Mouse (Mus musculus): Measurements from ENCODE around the gene Bcl2l11. TPM values are rescaled to one million over a fixed set of nuclear protein-coding genes. Genes with fewer than 3 reads are reported as not detected.
A peak's percentile ranks its signal among the peaks of the same experiment; 100 is the strongest.

The Bcl2l11 gene
- polyA plus RNA-seq, 1 experiment from 2014 or later = 19.9 TPM

GRCm38 (mm10) chr2:128152845-128153550, 27.2 kb downstream of the Bcl2l11 start:
- peaks cover 22% of the 10 kb centered on the region; the same call in 1 of the 2 replicates for H3K36me3 ChIP-seq (ENCODE audit: control insufficient read depth, insufficient read depth, low read length)
- H3K27me3 ChIP-seq (ENCODE audit: control insufficient read depth, insufficient read depth, low read length) = no peaks in the 10 kb centered on the region
- no peak overlapping the region for H3K4me3 ChIP-seq (ENCODE audit: low read depth, low read length)
- no peak overlapping the region for H3K4me2 ChIP-seq (replicated peaks; ENCODE audit: low read depth, low read length)
- H3K4me1 ChIP-seq (ENCODE audit: control insufficient read depth, insufficient read depth, low read length) = peaks cover 22% of the 10 kb centered on the region
- H3K9me3 ChIP-seq (ENCODE audit: control insufficient read depth, low read depth, low read length) = no peaks in the 10 kb centered on the region
- no peak overlapping the region for H3K27ac ChIP-seq (ENCODE audit: low read length)
- WGBS = 75% methylated on average over 16 of the region's 16 CpGs
- H3K9ac ChIP-seq (replicated peaks; ENCODE audit: low read depth, low read length) = no peak overlapping the region
- no peak for ATAC-seq (ENCODE audit: insufficient number of reproducible peaks, insufficient read depth, low FRiP score, low read depth)

- H3K36me3 ChIP-seq (ENCODE audit: control insufficient read depth, insufficient read depth, low read length) = peaks cover 22% of the 10 kb centered on the region
- no peaks in the 10 kb centered on the region for H3K27me3 ChIP-seq (ENCODE audit: control insufficient read depth, insufficient read depth, low read length)
- no peak overlapping the region for H3K4me3 ChIP-seq (ENCODE audit: low read depth, low read length)
- H3K27ac ChIP-seq (ENCODE audit: low read length) = no peak overlapping the region
- peaks cover 26% of the 10 kb centered on the region for H3K4me1 ChIP-seq (ENCODE audit: control insufficient read depth, insufficient read depth, low read length)
- no peaks in the 10 kb centered on the region for H3K9me3 ChIP-seq (ENCODE audit: control insufficient read depth, low read depth, low read length)
- WGBS = 74% methylated on average over 11 of the region's 11 CpGs
- H3K9ac ChIP-seq (replicated peaks; ENCODE audit: low read depth, low read length) = no peak overlapping the region
- no peak for ATAC-seq (ENCODE audit: insufficient number of reproducible peaks, insufficient read depth, low FRiP score, low read depth)
- no peak overlapping the region for H3K4me2 ChIP-seq (replicated peaks; ENCODE audit: low read depth, low read length)
Measured at GRCm38 (mm10) chr2:128153551-128153910, 27.7 kb downstream of the Bcl2l11 start.

- H3K4me2 ChIP-seq (replicated peaks; ENCODE audit: low read depth, low read length) = no peak overlapping the region
- peaks cover 42% of the 10 kb centered on the region for H3K4me1 ChIP-seq (ENCODE audit: control insufficient read depth, insufficient read depth, low read length)
- no peak overlapping the region for H3K27ac ChIP-seq (ENCODE audit: low read length)
- H3K36me3 ChIP-seq (ENCODE audit: control insufficient read depth, insufficient read depth, low read length) = peaks cover 14% of the 10 kb centered on the region
- no peak overlapping the region for H3K9ac ChIP-seq (replicated peaks; ENCODE audit: low read depth, low read length)
- 87% methylated on average over 13 of the region's 13 CpGs for WGBS
- no peak for ATAC-seq (ENCODE audit: insufficient number of reproducible peaks, insufficient read depth, low FRiP score, low read depth)
- H3K4me3 ChIP-seq (ENCODE audit: low read depth, low read length) = no peak overlapping the region
- no peaks in the 10 kb centered on the region for H3K27me3 ChIP-seq (ENCODE audit: control insufficient read depth, insufficient read depth, low read length)
- no peaks in the 10 kb centered on the region for H3K9me3 ChIP-seq (ENCODE audit: control insufficient read depth, low read depth, low read length)
Measured at GRCm38 (mm10) chr2:128155412-128156066, 29.7 kb downstream of the Bcl2l11 start.

- peaks cover 13% of the 10 kb centered on the region for H3K36me3 ChIP-seq (ENCODE audit: control insufficient read depth, insufficient read depth, low read length)
- no peak for ATAC-seq (ENCODE audit: insufficient number of reproducible peaks, insufficient read depth, low FRiP score, low read depth)
Measured at GRCm38 (mm10) chr2:128156067-128156462, 30.2 kb downstream of the Bcl2l11 start.

GRCm38 (mm10) chr2:128156557-128157412, 30.9 kb downstream of the Bcl2l11 start:
- ATAC-seq (ENCODE audit: insufficient number of reproducible peaks, insufficient read depth, low FRiP score, low read depth) = 0 out of 2 replicates have a peak, but pooled peaks have one; percentile 64

More at GRCm38 (mm10) chr2:128156067-128156462, 30.2 kb downstream of the Bcl2l11 start:
- Histone ChIP-seq H3K4me2 (replicated peaks; ENCODE audit: low read depth, low read length) (no peak overlapping the region), H3K4me1 (ENCODE audit: control insufficient read depth, insufficient read depth, low read length) (peaks cover 42% of the 10 kb centered on the region), H3K27ac (ENCODE audit: low read length) (peak overlapping the region; percentile 44; the same call in 1 of the 2 replicates), H3K9me3 (ENCODE audit: control insufficient read depth, low read depth, low read length) (no peaks in the 10 kb centered on the region), H3K9ac (replicated peaks; ENCODE audit: low read depth, low read length) (no peak overlapping the region), H3K27me3 (ENCODE audit: control insufficient read depth, insufficient read depth, low read length) (no peaks in the 10 kb centered on the region), H3K4me3 (ENCODE audit: low read depth, low read length) (no peak overlapping the region)
- WGBS = 76% methylated on average over 5 of the region's 5 CpGs

GRCm38 (mm10) chr2:128158734-128159410, 33.0 kb downstream of the Bcl2l11 start:
- no peak overlapping the region for H3K4me2 ChIP-seq (replicated peaks; ENCODE audit: low read depth, low read length)
- no peak overlapping the region for H3K9ac ChIP-seq (replicated peaks; ENCODE audit: low read depth, low read length)
- peak overlapping the region; percentile 40; the same call in 1 of the 2 replicates for H3K27ac ChIP-seq (ENCODE audit: low read length)
- no peak overlapping the region for H3K4me3 ChIP-seq (ENCODE audit: low read depth, low read length)
- peaks cover 13% of the 10 kb centered on the region for H3K36me3 ChIP-seq (ENCODE audit: control insufficient read depth, insufficient read depth, low read length)
- no peaks in the 10 kb centered on the region for H3K27me3 ChIP-seq (ENCODE audit: control insufficient read depth, insufficient read depth, low read length)
- peaks cover 42% of the 10 kb centered on the region for H3K4me1 ChIP-seq (ENCODE audit: control insufficient read depth, insufficient read depth, low read length)
- 30% methylated on average over 17 of the region's 17 CpGs for WGBS
- H3K9me3 ChIP-seq (ENCODE audit: control insufficient read depth, low read depth, low read length) = no peaks in the 10 kb centered on the region
- no peak for ATAC-seq (ENCODE audit: insufficient number of reproducible peaks, insufficient read depth, low FRiP score, low read depth)

More at GRCm38 (mm10) chr2:128156557-128157412, 30.9 kb downstream of the Bcl2l11 start:
- Histone ChIP-seq H3K27ac (ENCODE audit: low read length) (peak overlapping the region; percentile 44; the same call in 1 of the 2 replicates), H3K4me3 (ENCODE audit: low read depth, low read length) (no peak overlapping the region), H3K27me3 (ENCODE audit: control insufficient read depth, insufficient read depth, low read length) (no peaks in the 10 kb centered on the region), H3K36me3 (ENCODE audit: control insufficient read depth, insufficient read depth, low read length) (peaks cover 13% of the 10 kb centered on the region), H3K4me1 (ENCODE audit: control insufficient read depth, insufficient read depth, low read length) (peaks cover 42% of the 10 kb centered on the region), H3K9me3 (ENCODE audit: control insufficient read depth, low read depth, low read length) (no peaks in the 10 kb centered on the region), H3K9ac (replicated peaks; ENCODE audit: low read depth, low read length) (no peak overlapping the region), H3K4me2 (replicated peaks; ENCODE audit: low read depth, low read length) (no peak overlapping the region)
- 50% methylated on average over 12 of the region's 12 CpGs for WGBS

GRCm38 (mm10) chr2:128159619-128160125, 33.8 kb downstream of the Bcl2l11 start:
- WGBS = 45% methylated on average over 7 of the region's 7 CpGs
- H3K9me3 ChIP-seq (ENCODE audit: control insufficient read depth, low read depth, low read length) = no peaks in the 10 kb centered on the region
- no peak for ATAC-seq (ENCODE audit: insufficient number of reproducible peaks, insufficient read depth, low FRiP score, low read depth)
- no peak overlapping the region for H3K4me2 ChIP-seq (replicated peaks; ENCODE audit: low read depth, low read length)
- no peak overlapping the region for H3K9ac ChIP-seq (replicated peaks; ENCODE audit: low read depth, low read length)
- H3K4me1 ChIP-seq (ENCODE audit: control insufficient read depth, insufficient read depth, low read length) = peaks cover 42% of the 10 kb centered on the region
- H3K27me3 ChIP-seq (ENCODE audit: control insufficient read depth, insufficient read depth, low read length) = no peaks in the 10 kb centered on the region
- no peak overlapping the region for H3K27ac ChIP-seq (ENCODE audit: low read length)
- H3K4me3 ChIP-seq (ENCODE audit: low read depth, low read length) = no peak overlapping the region
- peaks cover 13% of the 10 kb centered on the region for H3K36me3 ChIP-seq (ENCODE audit: control insufficient read depth, insufficient read depth, low read length)
